In the genomic region with DNA sequence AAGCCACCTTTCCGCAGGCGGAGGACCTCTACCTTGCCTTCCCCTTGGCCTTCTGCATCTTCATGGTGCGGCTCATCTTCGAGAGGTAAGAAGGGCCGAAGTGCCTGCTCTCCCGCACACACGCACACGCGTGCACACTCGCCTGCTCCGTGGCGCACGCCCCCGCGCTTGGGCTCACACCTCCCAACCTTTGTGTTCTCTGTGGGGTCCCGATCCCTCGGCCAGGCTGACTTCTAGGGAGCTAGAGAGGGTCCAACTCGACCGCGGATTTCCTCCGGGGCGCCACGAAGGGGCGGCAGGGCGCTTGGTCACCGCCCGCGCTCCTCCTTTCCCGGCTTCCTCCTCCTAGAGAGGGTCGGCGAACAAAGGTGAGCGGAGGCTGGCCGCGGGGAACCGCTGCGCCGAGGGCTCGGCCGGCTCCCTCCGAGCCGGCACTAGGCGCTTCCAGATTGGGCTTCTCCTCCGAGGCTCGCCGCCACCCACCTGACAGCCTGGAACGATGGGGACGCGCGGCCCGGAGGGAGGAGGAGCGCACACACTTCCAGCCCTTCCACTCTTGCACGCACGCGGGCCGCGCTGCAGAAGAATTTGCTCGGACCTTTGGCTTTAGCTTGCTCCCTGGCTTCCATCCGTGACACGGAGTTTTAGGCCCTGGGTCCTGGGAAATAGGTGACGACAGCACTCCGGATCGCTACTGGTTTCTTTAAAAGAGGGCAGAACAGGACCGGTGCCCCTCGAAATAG, we compare ENCODE assay signal across 8 mouse cellular contexts. TPM values are rescaled to one million over a fixed set of nuclear protein-coding genes. Genes with fewer than 3 reads are reported as not detected.
A peak's percentile ranks its signal among the peaks of the same experiment; 100 is the strongest.
DNase-seq lines count a peak whose midpoint lies in the region; ATAC-seq and TF ChIP-seq lines count a peak whose summit lies in the region.

No protein-coding gene starts in this region.

- H3K27ac ChIP-seq in ES-E14 (ENCODE audit: insufficient read depth, low read depth, low read length, poor library complexity, severe bottlenecking): no peak overlapping the region
- peak overlapping the region; percentile 89 for H3K27ac ChIP-seq in forebrain, postnatal 0 days (ENCODE audit: low read depth, low read length)

- peak overlapping the region; percentile 86 to 96 for H3K4me3 ChIP-seq in ES-E14 (ENCODE audit: insufficient read depth in 1 of 2, low read depth in 1 of 2, low read length in 2 of 2, poor library complexity in 1 of 2, severe bottlenecking in 1 of 2)
- peak overlapping the region; percentile 93 for H3K4me3 ChIP-seq in forebrain, postnatal 0 days (ENCODE audit: low read depth, low read length)

- no peak for TF ChIP-seq CTCF in forebrain, postnatal 0 days (IDR thresholded peaks at IDR 0.05; ENCODE audit: low read depth)

- peak overlapping the region; percentile 89 for H3K4me2 ChIP-seq in forebrain, postnatal 0 days (ENCODE audit: low read depth)

- DNase-seq in ES-E14 (ENCODE audit: low read depth, low spot score): peak; percentile 24
- peak; percentile 68 for DNase-seq in cerebellum, adult 11-12 months
- DNase-seq in forebrain, postnatal 0 days: peak; percentile 68
- DNase-seq in heart, postnatal 4 days: peak; percentile 67
- peak; percentile 27 to 37 for DNase-seq in layer of hippocampus, adult 8-10 months (ENCODE audit: low spot score in 2 of 2)
- peak; percentile 52 for DNase-seq in lung, postnatal 10 days
- DNase-seq in retina, embryonic 14.5 days (ENCODE audit: low spot score): peak; percentile 63
- DNase-seq in urinary bladder, postnatal 14 days (ENCODE audit: low spot score): peak; percentile 55

- 3% methylated on average over 64 of the region's 64 CpGs for WGBS in forebrain, postnatal 0 days

- H3K9me3 ChIP-seq in ES-E14 (ENCODE audit: control insufficient read depth, insufficient read depth, low read depth, low read length): no peaks in the 10 kb centered on the region
- no peaks in the 10 kb centered on the region for H3K9me3 ChIP-seq in forebrain, postnatal 0 days (ENCODE audit: low read length)

- 0 out of 4 replicates have a peak, but pooled peaks cover 2 to 4% of the 10 kb centered on the region in 2 experiments for H3K4me1 ChIP-seq in ES-E14 (ENCODE audit: control insufficient read depth in 2 of 2, insufficient read depth in 2 of 2, low read length in 2 of 2, poor library complexity in 1 of 2)
- H3K4me1 ChIP-seq in forebrain, postnatal 0 days (ENCODE audit: insufficient read depth): peaks cover 15% of the 10 kb centered on the region

- no peaks in the 10 kb centered on the region for H3K36me3 ChIP-seq in ES-E14 (ENCODE audit: control insufficient read depth, insufficient read depth, low read length, poor library complexity, severe bottlenecking)
- H3K36me3 ChIP-seq in forebrain, postnatal 0 days (ENCODE audit: insufficient read depth): no peaks in the 10 kb centered on the region

- peak overlapping the region; percentile 75 for H3K9ac ChIP-seq in ES-E14 (ENCODE audit: insufficient read depth, low read depth, low read length, poor library complexity, severe bottlenecking)
- H3K9ac ChIP-seq in forebrain, postnatal 0 days: peak overlapping the region; percentile 82

- in situ Hi-C loops in ES-E14 (cut with MboI; ENCODE audit: low sequenced_read_pairs in 2 of 2, unreplicated experiment in 2 of 2): no loop called here

- H3K27me3 ChIP-seq in forebrain, postnatal 0 days (ENCODE audit: insufficient read depth, low read length): no peaks in the 10 kb centered on the region

- ATAC-seq in forebrain, postnatal 0 days: peak; percentile 66

TF ChIP-seq in ES-E14, 5 proteins besides CTCF, POLR2A, EP300 and RAD21:
- TF ChIP-seq HCFC1 (IDR thresholded peaks at IDR 0.05; ENCODE audit: borderline replicate concordance, insufficient read depth, low read length): no peak
- no peak for TF ChIP-seq CHD2 (IDR thresholded peaks at IDR 0.05; ENCODE audit: low read depth, low read length)
- TF ChIP-seq MAFK (IDR thresholded peaks at IDR 0.05; ENCODE audit: insufficient read depth, low read depth, low read length): no peak
- no peak for TF ChIP-seq ZNF384 (IDR thresholded peaks at IDR 0.05; ENCODE audit: low read depth, low read length)
- TF ChIP-seq ZC3H11A (IDR thresholded peaks at IDR 0.05; ENCODE audit: borderline replicate concordance, low read depth, low read length): no peak

RNA-seq across cellular contexts. Expression of a gene that starts 0.7 kb away (rescaled TPM):
- total RNA-seq in ES-E14 (2012; rRNA removed): 30.9 and 33.6 TPM in 2 replicates
- 67.8 and 81.7 TPM in 2 replicates for total RNA-seq in forebrain, postnatal 0 days (2014; rRNA removed)
- 19.6 and 26.7 TPM in 2 replicates for polyA plus RNA-seq in forebrain, postnatal 0 days (2015; fragmentation: Nextera tagmentation; extraction: Ambion mirVana)
- 10 to 100 TPM; 20.7 to 24.4 TPM for total RNA-seq in heart, postnatal 4 days (2021)
- 10 to 100 TPM; 78.4 to 93.3 (median 91.6) TPM for total RNA-seq in layer of hippocampus, adult 8-10 months (2022)
